Mouse (Mus musculus): ENCODE results near the gene Zswim4. TPM values are rescaled to one million over a fixed set of nuclear protein-coding genes. Genes with fewer than 3 reads are reported as not detected.
A peak's percentile ranks its signal among the peaks of the same experiment; 100 is the strongest.

The Zswim4 gene
- polyA plus RNA-seq, 1 experiment = 2.8 TPM

DNA sequence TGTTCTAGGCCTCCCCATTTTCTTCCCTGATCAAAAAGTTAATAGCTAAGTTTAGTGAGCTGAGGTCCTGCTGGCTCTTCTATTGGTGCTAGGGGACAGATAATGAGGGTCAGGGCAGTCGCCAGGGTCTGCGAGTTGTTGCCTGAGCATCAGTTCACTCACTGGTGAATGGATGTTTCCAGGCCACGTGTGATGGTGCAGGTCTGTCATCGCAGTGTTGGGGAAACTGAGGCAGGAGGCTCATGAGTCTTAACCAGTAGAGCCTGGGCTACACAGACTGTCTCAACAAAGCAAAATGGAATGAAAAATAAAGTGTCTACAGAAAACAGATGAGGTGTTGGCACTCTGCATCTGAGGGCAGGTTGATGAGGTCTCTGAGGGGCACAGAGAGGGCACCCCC lies 38.0 kb downstream of the Zswim4 start:
- peak overlapping the region; percentile 87 for H3K27ac ChIP-seq (replicated peaks; ENCODE audit: low read depth, low read length)
- H3K4me1 ChIP-seq (ENCODE audit: control insufficient read depth, insufficient read depth, insufficient read length, low read length) = peaks cover 5% of the 10 kb centered on the region; the same call in 1 of the 2 replicates
- H3K4me3 ChIP-seq (ENCODE audit: insufficient read depth, low read depth, low read length) = peak overlapping the region; percentile 28

GRCm38 (mm10) chr8:84197922-84198774 lies 38.7 kb downstream of the Zswim4 start:
- peak overlapping the region; percentile 59 for H3K4me3 ChIP-seq (ENCODE audit: insufficient read depth, low read depth, low read length)
- peaks cover 5% of the 10 kb centered on the region; the same call in 1 of the 2 replicates for H3K4me1 ChIP-seq (ENCODE audit: control insufficient read depth, insufficient read depth, insufficient read length, low read length)
- H3K27ac ChIP-seq (replicated peaks; ENCODE audit: low read depth, low read length) = peak overlapping the region; percentile 99

DNA sequence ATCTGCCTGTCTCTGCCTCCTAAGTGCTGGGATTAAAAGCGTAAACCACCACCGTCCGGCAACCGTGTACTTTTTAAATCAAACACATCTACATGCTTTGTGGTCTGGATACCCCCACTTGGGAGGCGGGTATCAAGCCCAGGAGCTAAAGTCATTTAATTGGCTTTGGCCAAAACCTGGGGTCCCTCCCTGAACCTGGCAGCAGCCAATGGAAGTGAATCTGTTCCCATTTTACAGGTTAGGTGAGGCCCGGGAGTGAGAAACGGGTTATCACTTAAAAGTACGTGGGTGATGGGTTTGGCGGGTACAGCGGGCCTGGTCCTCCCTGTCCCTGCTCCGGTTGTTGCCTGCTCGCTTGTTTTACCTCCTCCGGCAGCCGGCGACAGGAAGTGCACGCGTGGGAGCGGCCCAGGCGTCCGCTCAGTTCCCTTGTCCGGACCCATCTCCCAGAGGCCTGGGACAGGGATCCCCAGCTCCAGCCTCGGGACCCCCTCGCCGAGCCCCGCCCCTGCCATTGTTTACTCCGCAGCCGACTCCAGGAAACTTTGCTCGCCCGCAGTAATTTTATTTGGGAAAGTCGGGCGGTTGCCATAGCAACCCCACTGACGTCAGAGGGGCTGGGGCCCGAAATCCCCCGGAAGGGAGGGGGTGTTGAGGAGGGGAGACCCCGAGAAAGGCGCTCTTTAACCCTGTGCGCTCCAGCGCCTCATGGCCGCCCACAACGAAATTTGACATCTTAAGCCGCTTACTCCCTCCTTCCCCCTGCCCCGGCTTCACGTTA lies 39.5 kb downstream of the Zswim4 start:
- Histone ChIP-seq H3K4me3 (ENCODE audit: insufficient read depth, low read depth, low read length) (peak overlapping the region; percentile 59), H3K27ac (replicated peaks; ENCODE audit: low read depth, low read length) (peak overlapping the region; percentile 99), H3K4me1 (ENCODE audit: control insufficient read depth, insufficient read depth, insufficient read length, low read length) (peaks cover 5% of the 10 kb centered on the region; the same call in 1 of the 2 replicates)

DNA sequence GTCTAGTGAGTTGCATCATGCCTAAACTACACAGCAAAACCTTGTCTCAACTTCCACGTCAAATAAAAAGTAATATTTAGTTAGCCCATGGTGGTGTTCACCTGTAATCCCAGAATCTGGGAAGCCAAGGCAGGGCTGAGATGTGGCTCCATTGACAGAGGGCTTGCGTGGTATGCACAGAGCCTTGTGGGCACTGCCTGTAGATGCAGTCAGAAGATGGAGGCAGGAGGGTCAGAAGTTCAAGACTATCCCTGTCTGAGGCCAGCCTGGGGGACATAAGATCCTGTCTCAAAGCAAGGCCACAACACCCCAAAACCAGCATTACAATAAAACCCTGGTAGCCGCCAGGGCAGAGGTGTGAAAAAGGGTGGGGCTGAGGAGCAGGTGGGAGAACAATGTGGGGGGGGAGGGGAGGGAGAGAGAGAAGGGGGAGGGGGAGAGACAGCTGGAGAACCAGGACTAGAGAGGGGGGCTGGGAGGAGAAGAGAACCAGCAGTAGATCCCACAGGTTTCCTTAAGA lies 42.6 kb downstream of the Zswim4 start:
- no peak overlapping the region for H3K27ac ChIP-seq (replicated peaks; ENCODE audit: low read depth, low read length)
- peaks cover 11% of the 10 kb centered on the region for H3K4me1 ChIP-seq (ENCODE audit: control insufficient read depth, insufficient read depth, insufficient read length, low read length)
- H3K4me3 ChIP-seq (ENCODE audit: insufficient read depth, low read depth, low read length) = no peak overlapping the region

DNA sequence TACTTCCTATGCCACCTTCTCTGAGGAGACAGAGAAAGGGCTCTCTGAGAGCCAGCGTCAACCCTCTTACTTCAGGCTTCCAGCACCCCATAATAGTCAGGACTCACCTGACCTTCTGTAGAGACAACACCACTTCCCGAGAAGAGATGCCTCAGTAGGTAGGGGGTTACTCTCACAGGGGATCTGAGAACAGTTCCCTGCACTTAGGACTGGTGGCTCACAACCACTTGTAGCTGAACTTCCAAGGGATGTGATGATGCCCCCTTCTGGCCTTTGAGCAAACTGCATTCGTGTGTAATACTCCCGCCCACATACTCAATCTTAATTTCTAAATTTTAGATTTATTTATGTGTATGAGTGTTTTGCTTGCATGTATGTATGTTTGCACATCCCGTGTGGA lies 43.3 kb downstream of the Zswim4 start:
- peak overlapping the region; percentile 100 for H3K27ac ChIP-seq (replicated peaks; ENCODE audit: low read depth, low read length)
- no peak overlapping the region for H3K4me3 ChIP-seq (ENCODE audit: insufficient read depth, low read depth, low read length)
- H3K4me1 ChIP-seq (ENCODE audit: control insufficient read depth, insufficient read depth, insufficient read length, low read length) = peaks cover 10% of the 10 kb centered on the region

GRCm38 (mm10) chr8:84193161-84193560 lies 43.7 kb downstream of the Zswim4 start:
- Histone ChIP-seq H3K4me1 (ENCODE audit: control insufficient read depth, insufficient read depth, insufficient read length, low read length) (peaks cover 9% of the 10 kb centered on the region), H3K4me3 (ENCODE audit: insufficient read depth, low read depth, low read length) (no peak overlapping the region), H3K27ac (replicated peaks; ENCODE audit: low read depth, low read length) (peak overlapping the region; percentile 100)

DNA sequence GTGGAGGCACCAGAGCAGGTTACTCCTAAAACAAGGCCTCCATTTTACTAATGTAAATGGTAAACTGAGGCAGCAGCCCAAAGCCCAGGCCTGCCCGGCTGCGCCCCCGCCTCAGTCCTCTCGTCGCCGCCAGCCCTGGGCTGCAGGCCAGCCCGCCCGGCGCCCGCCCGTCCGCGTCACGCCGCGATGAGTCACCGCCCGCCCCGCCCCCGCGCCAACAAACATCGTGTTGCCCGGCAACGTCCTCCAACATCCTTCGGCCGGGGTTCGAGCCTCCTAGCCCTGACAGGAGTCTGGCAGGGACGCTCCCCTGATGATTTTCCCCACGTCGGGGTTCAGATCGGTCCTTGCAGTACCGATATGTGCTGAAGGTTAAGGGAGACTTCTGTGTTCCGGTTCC lies 44.3 kb downstream of the Zswim4 start:
- Histone ChIP-seq H3K27ac (replicated peaks; ENCODE audit: low read depth, low read length) (peak overlapping the region; percentile 100), H3K4me1 (ENCODE audit: control insufficient read depth, insufficient read depth, insufficient read length, low read length) (peaks cover 6% of the 10 kb centered on the region), H3K4me3 (ENCODE audit: insufficient read depth, low read depth, low read length) (peak overlapping the region; percentile 65)

GRCm38 (mm10) chr8:84192023-84192422 lies 44.8 kb downstream of the Zswim4 start:
- peak overlapping the region; percentile 65 for H3K4me3 ChIP-seq (ENCODE audit: insufficient read depth, low read depth, low read length)
- H3K27ac ChIP-seq (replicated peaks; ENCODE audit: low read depth, low read length) = peak overlapping the region; percentile 100
- H3K4me1 ChIP-seq (ENCODE audit: control insufficient read depth, insufficient read depth, insufficient read length, low read length) = peaks cover 6% of the 10 kb centered on the region; the same call in 1 of the 2 replicates

- peak overlapping the region; percentile 88 for H3K27ac ChIP-seq (replicated peaks; ENCODE audit: low read depth, low read length)
- no peak overlapping the region for H3K4me3 ChIP-seq (ENCODE audit: insufficient read depth, low read depth, low read length)
These were observed 46.5 kb downstream of the Zswim4 start for GRCm38 (mm10) chr8:84190191-84190867.

GRCm38 (mm10) chr8:84189603-84190002 lies 47.3 kb downstream of the Zswim4 start:
- Histone ChIP-seq H3K27ac (replicated peaks; ENCODE audit: low read depth, low read length) (peak overlapping the region; percentile 98), H3K4me3 (ENCODE audit: insufficient read depth, low read depth, low read length) (0 out of 2 replicates have a peak overlapping the region, but pooled peaks have one; percentile 15)

More at GRCm38 (mm10) chr8:84190191-84190867, 46.5 kb downstream of the Zswim4 start:
- H3K4me1 ChIP-seq (ENCODE audit: control insufficient read depth, insufficient read depth, insufficient read length, low read length) = peaks cover 6% of the 10 kb centered on the region; the same call in 1 of the 2 replicates

DNA sequence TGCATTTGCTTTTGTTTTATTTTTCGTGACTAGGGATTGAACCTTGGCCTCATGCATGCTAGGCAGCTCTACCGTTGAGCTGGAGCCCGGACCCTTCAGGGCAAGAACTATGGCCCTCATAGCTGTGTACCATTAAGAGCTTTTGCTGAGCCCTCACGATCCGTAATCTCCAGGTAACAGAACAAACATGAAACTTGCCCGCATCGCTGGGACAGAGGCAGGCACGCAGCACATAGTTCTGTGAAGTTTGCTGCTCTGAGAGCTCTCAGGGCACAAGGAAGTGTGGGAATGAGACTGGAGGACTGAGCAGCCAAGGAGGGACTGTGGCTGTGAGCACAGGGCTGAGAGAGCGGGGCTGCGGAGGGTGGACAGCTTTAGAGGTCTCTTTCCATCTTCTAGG lies 48.2 kb downstream of the Zswim4 start:
- H3K4me1 ChIP-seq (ENCODE audit: control insufficient read depth, insufficient read depth, insufficient read length, low read length) = peaks cover 6% of the 10 kb centered on the region; the same call in 1 of the 2 replicates
- H3K4me3 ChIP-seq (ENCODE audit: insufficient read depth, low read depth, low read length) = no peak overlapping the region
- peak overlapping the region; percentile 98 for H3K27ac ChIP-seq (replicated peaks; ENCODE audit: low read depth, low read length)

More at GRCm38 (mm10) chr8:84189603-84190002, 47.3 kb downstream of the Zswim4 start:
- H3K4me1 ChIP-seq (ENCODE audit: control insufficient read depth, insufficient read depth, insufficient read length, low read length) = peaks cover 6% of the 10 kb centered on the region; the same call in 1 of the 2 replicates

DNA sequence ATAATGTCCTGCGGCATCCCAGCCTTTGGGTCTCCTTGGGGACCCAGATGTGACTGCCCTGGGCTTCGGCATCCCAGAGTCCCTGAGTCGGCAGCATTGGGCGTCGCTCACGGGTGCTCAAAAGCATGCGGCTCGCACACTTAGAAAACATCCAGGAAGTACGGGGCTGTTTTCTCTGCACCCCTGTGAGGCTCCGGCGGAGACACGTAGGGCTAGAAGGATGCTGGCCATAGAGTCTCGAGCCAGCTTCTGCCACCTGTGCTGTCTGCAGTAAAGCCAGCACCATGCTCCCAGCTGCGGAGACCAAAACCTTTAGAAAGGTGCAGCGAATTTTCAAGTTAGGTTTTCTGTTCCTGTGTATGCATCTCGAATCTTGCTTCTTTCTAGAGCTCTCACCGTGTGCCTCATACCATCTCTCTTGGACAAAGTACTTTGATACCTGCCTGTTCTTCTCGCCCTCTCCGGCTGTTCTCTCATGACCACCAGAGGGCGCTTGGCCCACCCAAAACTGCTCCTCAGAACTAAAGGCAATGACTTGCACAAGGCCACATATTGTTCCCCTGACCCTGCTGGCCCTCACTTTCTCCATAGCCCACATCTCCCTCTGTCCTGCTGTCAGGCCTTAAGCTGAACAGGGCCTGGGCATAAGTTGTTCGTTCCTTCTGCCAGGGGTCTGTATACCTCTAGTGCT lies 49.6 kb downstream of the Zswim4 start:
- H3K4me1 ChIP-seq (ENCODE audit: control insufficient read depth, insufficient read depth, insufficient read length, low read length) = peaks cover 6% of the 10 kb centered on the region; the same call in 1 of the 2 replicates
- H3K27ac ChIP-seq (replicated peaks; ENCODE audit: low read depth, low read length) = peak overlapping the region; percentile 77
- H3K4me3 ChIP-seq (ENCODE audit: insufficient read depth, low read depth, low read length) = peak overlapping the region; percentile 56

DNA sequence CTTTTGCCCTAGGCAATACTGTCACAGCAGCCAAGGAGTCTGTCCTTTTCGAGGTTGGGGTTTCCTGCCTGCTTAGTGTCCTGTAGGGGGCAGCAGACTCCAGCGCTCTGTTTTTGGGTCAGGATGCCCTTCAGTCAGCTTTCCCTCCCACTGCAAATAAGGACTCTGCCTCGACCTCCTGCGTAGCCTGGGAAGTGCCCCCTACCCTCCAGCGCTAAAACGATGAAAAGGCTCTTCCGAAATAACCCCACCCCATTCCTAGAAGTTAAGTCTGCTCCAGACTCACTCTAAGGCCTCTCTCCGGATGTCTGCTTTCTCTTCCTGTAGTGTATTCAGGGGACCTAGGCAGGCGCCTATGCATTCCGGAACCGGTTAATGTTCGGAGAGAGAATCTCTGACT lies 50.3 kb downstream of the Zswim4 start:
- Histone ChIP-seq H3K4me3 (ENCODE audit: insufficient read depth, low read depth, low read length) (peak overlapping the region; percentile 56), H3K27ac (replicated peaks; ENCODE audit: low read depth, low read length) (peak overlapping the region; percentile 77), H3K4me1 (ENCODE audit: control insufficient read depth, insufficient read depth, insufficient read length, low read length) (peaks cover 3% of the 10 kb centered on the region; the same call in 1 of the 2 replicates)

- no peak within 1 kb of the TSS for H3K27ac ChIP-seq (replicated peaks; ENCODE audit: low read depth, low read length)
These were observed 51.7 kb downstream of the Zswim4 start, which contains the start of gene Nanos3 for GRCm38 (mm10) chr8:84185117-84185516. Gene Nanos3, minus strand, starts transcription at chr8:84185217.

More at GRCm38 (mm10) chr8:84185117-84185516, 51.7 kb downstream of the Zswim4 start, which contains the start of gene Nanos3:
- Histone ChIP-seq H3K4me1 (ENCODE audit: control insufficient read depth, insufficient read depth, insufficient read length, low read length) (no peaks in the 10 kb centered on the region), H3K4me3 (ENCODE audit: insufficient read depth, low read depth, low read length) (peak within 1 kb of the TSS; percentile 61)
